ENCODE assay signal across 7 mouse cellular contexts in genomic region chr6:71271389-71272315, GRCm38 (mm10). TPM values are rescaled to one million over a fixed set of nuclear protein-coding genes. Genes with fewer than 3 reads are reported as not detected.
A peak's percentile ranks its signal among the peaks of the same experiment; 100 is the strongest.
DNase-seq lines count a peak whose midpoint lies in the region; ATAC-seq and TF ChIP-seq lines count a peak whose summit lies in the region.

TSS of gene Krcc1 (plus strand) at chr6:71271677.

- H3K27me3 ChIP-seq in embryonic facial prominence, embryonic 10.5 days (replicated peaks; ENCODE audit: low read depth, poor library complexity, severe bottlenecking), result no peaks in the 10 kb centered on the region
- H3K27me3 ChIP-seq in intestine, postnatal 0 days (replicated peaks; ENCODE audit: control insufficient read depth, insufficient read depth, low read length), result no peaks in the 10 kb centered on the region
- H3K27me3 ChIP-seq in midbrain, embryonic 12.5 days, result no peaks in the 10 kb centered on the region
- H3K27me3 ChIP-seq in small intestine, adult 2 months (ENCODE audit: control insufficient read depth, insufficient read depth, low read length), result no peaks in the 10 kb centered on the region

- H3K27ac ChIP-seq in embryonic facial prominence, embryonic 10.5 days (replicated peaks), result peak within 1 kb of the TSS; percentile 98
- peak within 1 kb of the TSS; percentile 92 for H3K27ac ChIP-seq in intestine, postnatal 0 days (ENCODE audit: low read depth, low read length)
- peak within 1 kb of the TSS; percentile 95 for H3K27ac ChIP-seq in midbrain, embryonic 12.5 days (replicated peaks)
- peak within 1 kb of the TSS; percentile 95 for H3K27ac ChIP-seq in small intestine, adult 2 months (ENCODE audit: insufficient read depth, low read depth, low read length)

- peak; percentile 99 for DNase-seq in adrenal gland, postnatal 10 days
- peak; percentile 98 for DNase-seq in embryonic facial prominence, embryonic 10.5 days (ENCODE audit: low spot score)
- peak; percentile 75 for DNase-seq in gonadal fat pad, adult 2 months (ENCODE audit: low read depth)
- peak; percentile 96 for DNase-seq in left cerebral cortex, postnatal 4 days

- peaks cover 17% of the 10 kb centered on the region for H3K4me1 ChIP-seq in embryonic facial prominence, embryonic 10.5 days
- 0 out of 2 replicates have a peak, but pooled peaks cover 4% of the 10 kb centered on the region for H3K4me1 ChIP-seq in intestine, postnatal 0 days (replicated peaks; ENCODE audit: control insufficient read depth, insufficient read depth, low read length)
- peaks cover 15% of the 10 kb centered on the region for H3K4me1 ChIP-seq in midbrain, embryonic 12.5 days
- H3K4me1 ChIP-seq in small intestine, adult 2 months (ENCODE audit: control insufficient read depth, insufficient read depth, insufficient read length, low read length), result peaks cover 5% of the 10 kb centered on the region

- H3K9me3 ChIP-seq in embryonic facial prominence, embryonic 10.5 days, result no peaks in the 10 kb centered on the region
- H3K9me3 ChIP-seq in intestine, postnatal 0 days (ENCODE audit: control insufficient read depth), result no peaks in the 10 kb centered on the region
- no peaks in the 10 kb centered on the region for H3K9me3 ChIP-seq in midbrain, embryonic 12.5 days

- intact Hi-C loops in left cerebral cortex, postnatal 4 days (cut with DNase I), result no loop called here

- TF ChIP-seq POLR2A in small intestine, adult 2 months (IDR thresholded peaks at IDR 0.05; ENCODE audit: low read depth, low read length), result peak; percentile 71; the same call in 1 of the 2 replicates

- WGBS in embryonic facial prominence, embryonic 10.5 days, result 1% methylated on average over 83 of the region's 84 CpGs
- under 1% methylated on average over 73 of the region's 84 CpGs for WGBS in intestine, postnatal 0 days
- WGBS in midbrain, embryonic 12.5 days, result under 1% methylated on average over 66 of the region's 84 CpGs
- WGBS in small intestine, adult 2 months, result under 1% methylated on average over 73 of the region's 84 CpGs

- peak; percentile 92 for ATAC-seq in intestine, postnatal 0 days
- ATAC-seq in midbrain, embryonic 12.5 days (ENCODE audit: low FRiP score, low read depth), result peak; percentile 94

- H3K4me3 ChIP-seq in embryonic facial prominence, embryonic 10.5 days, result peak within 1 kb of the TSS; percentile 95
- peak within 1 kb of the TSS; percentile 75 for H3K4me3 ChIP-seq in intestine, postnatal 0 days (ENCODE audit: low read depth, low read length)
- H3K4me3 ChIP-seq in midbrain, embryonic 12.5 days, result peak within 1 kb of the TSS; percentile 56
- peak within 1 kb of the TSS; percentile 80 for H3K4me3 ChIP-seq in small intestine, adult 2 months (ENCODE audit: low read depth, low read length)

- H3K36me3 ChIP-seq in embryonic facial prominence, embryonic 10.5 days (replicated peaks), result no peaks in the 10 kb centered on the region
- no peaks in the 10 kb centered on the region for H3K36me3 ChIP-seq in intestine, postnatal 0 days (ENCODE audit: control insufficient read depth, insufficient read depth)
- H3K36me3 ChIP-seq in midbrain, embryonic 12.5 days, result no peaks in the 10 kb centered on the region
- H3K36me3 ChIP-seq in small intestine, adult 2 months (ENCODE audit: control insufficient read depth, insufficient read depth, low read length), result no peaks in the 10 kb centered on the region

- peak within 1 kb of the TSS; percentile 92 for H3K9ac ChIP-seq in intestine, postnatal 0 days (ENCODE audit: low read depth, low read length)
- peak within 1 kb of the TSS; percentile 77 for H3K9ac ChIP-seq in midbrain, embryonic 12.5 days (replicated peaks)

- TF ChIP-seq CTCF in intestine, postnatal 0 days (IDR thresholded peaks at IDR 0.05; ENCODE audit: low read depth), result peak; percentile 27; the same call in 1 of the 2 replicates
- TF ChIP-seq CTCF in small intestine, adult 2 months (IDR thresholded peaks at IDR 0.05; ENCODE audit: extremely low read depth, insufficient read length, insufficient replicate concordance, low read depth, low read length), result no peak

- peak within 1 kb of the TSS; percentile 72 for H3K4me2 ChIP-seq in intestine, postnatal 0 days (replicated peaks; ENCODE audit: low read depth)
- H3K4me2 ChIP-seq in midbrain, embryonic 12.5 days (replicated peaks), result peak within 1 kb of the TSS; percentile 60

RNA-seq across cellular contexts. Expression of gene Krcc1, which starts in this region (rescaled TPM):
- 10 to 100 TPM; 69.7 to 76.0 TPM for total RNA-seq in adrenal gland, postnatal 10 days (2021)
- 29.2 and 32.5 TPM in 2 replicates for polyA plus RNA-seq in embryonic facial prominence, embryonic 10.5 days (2016; fragmentation: Nextera tagmentation; extraction: Ambion mirVana)
- polyA plus RNA-seq in gonadal fat pad, adult 2 months (2012; rRNA removed), result 15.1 and 16.4 TPM in 2 replicates
- polyA plus RNA-seq in intestine, postnatal 0 days (2015; fragmentation: Nextera tagmentation; extraction: Ambion mirVana), result 109 and 111 TPM in 2 replicates
- 10 to 100 TPM; 11.0 to 12.2 TPM for total RNA-seq in left cerebral cortex, postnatal 4 days (2021)
- polyA plus RNA-seq in midbrain, embryonic 12.5 days (2016; fragmentation: Nextera tagmentation; extraction: Ambion mirVana), result 28.5 and 28.8 TPM in 2 replicates
- polyA plus RNA-seq in small intestine, adult 2 months (2012; rRNA removed), result 2.7 and 6.9 TPM in 2 replicates

Comparison
In these comparisons a context has a peak if more than half of its experiments do, and no peak if none do; other contexts are left out.
1. Peak in every context shown above with its lines: DNase-seq, ATAC-seq, H3K4me3 ChIP-seq and H3K27ac ChIP-seq.
2. RNA of gene Krcc1 (total RNA-seq): 69.7 to 76.0 TPM in adrenal gland, postnatal 10 days; 11.0 to 12.2 TPM in left cerebral cortex, postnatal 4 days; every median in the first group is over 4 times any median in the second.